Mouse (Mus musculus): ENCODE results near the gene Prkch. TPM values are rescaled to one million over a fixed set of nuclear protein-coding genes. Genes with fewer than 3 reads are reported as not detected.

Prkch gene
- polyA plus RNA-seq, 1 experiment = 12.5 TPM

GRCm38 (mm10) chr12:73722060-73722459 lies 137.5 kb downstream of the Prkch start:
- Histone ChIP-seq H3K27me3 (ENCODE audit: control insufficient read depth, insufficient read depth, low read length) (no peaks in the 10 kb centered on the region), H3K27ac (ENCODE audit: insufficient read depth, low read length) (no peak overlapping the region), H3K36me3 (ENCODE audit: control insufficient read depth, insufficient read depth, low read length) (no peaks in the 10 kb centered on the region), H3K4me3 (ENCODE audit: extremely low read depth, insufficient read depth, insufficient read length) (no peak overlapping the region), H3K4me1 (ENCODE audit: control insufficient read depth, insufficient read depth, insufficient read length) (peaks cover 6% of the 10 kb centered on the region; the same call in 1 of the 2 replicates)
- 86% methylated on average over 3 of the region's 3 CpGs for WGBS
- DNase-seq (ENCODE audit: low read depth in 1 of 2, low spot score in 2 of 2) = no peak
- TF ChIP-seq CTCF (IDR thresholded peaks at IDR 0.05; ENCODE audit: extremely low read depth, insufficient read depth, insufficient read length, insufficient replicate concordance) = no peak

GRCm38 (mm10) chr12:73723067-73723466 lies 138.5 kb downstream of the Prkch start:
- Histone ChIP-seq H3K4me1 (ENCODE audit: control insufficient read depth, insufficient read depth, insufficient read length) (peaks cover 6% of the 10 kb centered on the region; the same call in 1 of the 2 replicates), H3K36me3 (ENCODE audit: control insufficient read depth, insufficient read depth, low read length) (no peaks in the 10 kb centered on the region), H3K4me3 (ENCODE audit: extremely low read depth, insufficient read depth, insufficient read length) (no peak overlapping the region), H3K27me3 (ENCODE audit: control insufficient read depth, insufficient read depth, low read length) (no peaks in the 10 kb centered on the region), H3K27ac (ENCODE audit: insufficient read depth, low read length) (no peak overlapping the region)
- TF ChIP-seq POLR2A (IDR thresholded peaks at IDR 0.05; ENCODE audit: low read depth, low read length) = no peak
- no peak for TF ChIP-seq CTCF (IDR thresholded peaks at IDR 0.05; ENCODE audit: extremely low read depth, insufficient read depth, insufficient read length, insufficient replicate concordance)
- DNase-seq (ENCODE audit: low read depth in 1 of 2, low spot score in 2 of 2) = no peak
- 40% methylated on average over 4 of the region's 4 CpGs for WGBS

DNA sequence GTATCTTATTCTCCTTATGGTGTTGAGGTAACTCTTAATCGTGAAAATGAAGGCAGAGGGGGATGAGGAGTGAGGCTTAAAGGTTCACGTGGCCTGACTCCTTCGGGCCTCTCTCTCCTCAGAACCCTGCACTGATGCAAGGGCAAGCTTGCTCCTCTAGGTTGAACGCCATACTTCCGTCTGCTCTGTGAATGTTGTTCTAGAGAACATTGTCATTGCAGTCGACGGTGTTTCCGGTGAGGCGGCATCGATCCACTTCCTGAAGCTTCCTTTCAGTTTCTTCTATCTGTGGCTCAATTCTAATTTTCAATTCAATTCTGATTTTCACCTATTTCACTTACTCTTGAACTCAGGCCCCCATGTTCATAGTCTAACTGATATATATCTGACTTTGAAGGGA lies 139.3 kb downstream of the Prkch start:
- H3K27ac ChIP-seq (ENCODE audit: insufficient read depth, low read length) = no peak overlapping the region
- peaks cover 6% of the 10 kb centered on the region; the same call in 1 of the 2 replicates for H3K4me1 ChIP-seq (ENCODE audit: control insufficient read depth, insufficient read depth, insufficient read length)
- DNase-seq (ENCODE audit: low read depth in 1 of 2, low spot score in 2 of 2) = no peak
- no peak for TF ChIP-seq CTCF (IDR thresholded peaks at IDR 0.05; ENCODE audit: extremely low read depth, insufficient read depth, insufficient read length, insufficient replicate concordance)
- TF ChIP-seq POLR2A (IDR thresholded peaks at IDR 0.05; ENCODE audit: low read depth, low read length) = no peak
- 88% methylated on average over 10 of the region's 10 CpGs for WGBS
- no peak overlapping the region for H3K4me3 ChIP-seq (ENCODE audit: extremely low read depth, insufficient read depth, insufficient read length)
- H3K36me3 ChIP-seq (ENCODE audit: control insufficient read depth, insufficient read depth, low read length) = no peaks in the 10 kb centered on the region; the same call in 1 of the 2 replicates
- H3K27me3 ChIP-seq (ENCODE audit: control insufficient read depth, insufficient read depth, low read length) = no peaks in the 10 kb centered on the region

DNA sequence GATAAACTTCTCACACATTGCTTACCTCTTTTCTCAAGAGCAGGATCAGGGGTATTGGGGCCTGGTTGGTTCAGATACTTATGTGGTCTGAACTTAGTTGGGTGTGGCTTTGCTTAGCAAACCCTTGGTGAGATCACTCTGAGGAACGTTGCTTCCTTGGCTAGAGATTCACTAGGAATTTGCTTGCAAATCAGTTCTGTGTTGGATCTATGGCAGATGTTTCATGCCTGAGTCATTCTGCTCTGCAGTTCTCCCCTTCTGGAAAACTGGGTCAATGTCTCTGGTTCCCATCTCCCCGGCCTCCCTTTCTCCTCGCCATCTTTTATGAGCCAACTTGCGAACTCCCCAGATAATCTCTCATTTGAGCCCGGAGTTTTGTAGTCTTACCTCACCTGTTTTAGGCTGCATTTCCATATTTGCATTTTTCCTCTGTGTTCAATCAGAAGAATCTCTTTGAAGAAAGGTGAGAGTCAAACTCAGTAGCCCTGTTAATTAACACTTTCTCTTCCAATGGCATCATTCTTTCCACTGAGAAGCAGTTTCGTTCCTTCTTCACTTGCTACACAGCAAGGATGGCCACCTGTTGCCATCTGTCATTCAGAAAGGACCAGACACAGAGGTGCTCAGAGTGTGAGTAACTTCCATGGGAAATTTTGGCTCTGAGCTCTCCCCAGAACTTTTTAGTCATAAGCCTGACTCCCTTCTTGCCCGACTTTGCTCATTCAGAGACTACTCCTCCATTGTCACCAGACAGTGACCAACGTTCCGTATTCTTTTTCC lies 141.4 kb downstream of the Prkch start:
- 82% methylated on average over 9 of the region's 9 CpGs for WGBS
- Histone ChIP-seq H3K27ac (ENCODE audit: insufficient read depth, low read length) (no peak overlapping the region), H3K27me3 (ENCODE audit: control insufficient read depth, insufficient read depth, low read length) (no peaks in the 10 kb centered on the region), H3K36me3 (ENCODE audit: control insufficient read depth, insufficient read depth, low read length) (no peaks in the 10 kb centered on the region; the same call in 1 of the 2 replicates), H3K4me1 (ENCODE audit: control insufficient read depth, insufficient read depth, insufficient read length) (peaks cover 3% of the 10 kb centered on the region; the same call in 1 of the 2 replicates), H3K4me3 (ENCODE audit: extremely low read depth, insufficient read depth, insufficient read length) (no peak overlapping the region)
- TF ChIP-seq POLR2A (IDR thresholded peaks at IDR 0.05; ENCODE audit: low read depth, low read length) (no peak), CTCF (IDR thresholded peaks at IDR 0.05; ENCODE audit: extremely low read depth, insufficient read depth, insufficient read length, insufficient replicate concordance) (no peak)
- DNase-seq (ENCODE audit: low read depth in 1 of 2, low spot score in 2 of 2) = no peak

GRCm38 (mm10) chr12:73727046-73727445 lies 142.4 kb downstream of the Prkch start:
- DNase-seq (ENCODE audit: low read depth in 1 of 2, low spot score in 2 of 2) = no peak
- no peaks in the 10 kb centered on the region; the same call in 1 of the 2 replicates for H3K36me3 ChIP-seq (ENCODE audit: control insufficient read depth, insufficient read depth, low read length)
- no peaks in the 10 kb centered on the region for H3K27me3 ChIP-seq (ENCODE audit: control insufficient read depth, insufficient read depth, low read length)
- no peak overlapping the region for H3K27ac ChIP-seq (ENCODE audit: insufficient read depth, low read length)
- peaks cover 3% of the 10 kb centered on the region; the same call in 1 of the 2 replicates for H3K4me1 ChIP-seq (ENCODE audit: control insufficient read depth, insufficient read depth, insufficient read length)
- no peak overlapping the region for H3K4me3 ChIP-seq (ENCODE audit: extremely low read depth, insufficient read depth, insufficient read length)
- no peak for TF ChIP-seq CTCF (IDR thresholded peaks at IDR 0.05; ENCODE audit: extremely low read depth, insufficient read depth, insufficient read length, insufficient replicate concordance)
- no peak for TF ChIP-seq POLR2A (IDR thresholded peaks at IDR 0.05; ENCODE audit: low read depth, low read length)
- WGBS = 95% methylated on average over 1 of the region's 1 CpGs

DNA sequence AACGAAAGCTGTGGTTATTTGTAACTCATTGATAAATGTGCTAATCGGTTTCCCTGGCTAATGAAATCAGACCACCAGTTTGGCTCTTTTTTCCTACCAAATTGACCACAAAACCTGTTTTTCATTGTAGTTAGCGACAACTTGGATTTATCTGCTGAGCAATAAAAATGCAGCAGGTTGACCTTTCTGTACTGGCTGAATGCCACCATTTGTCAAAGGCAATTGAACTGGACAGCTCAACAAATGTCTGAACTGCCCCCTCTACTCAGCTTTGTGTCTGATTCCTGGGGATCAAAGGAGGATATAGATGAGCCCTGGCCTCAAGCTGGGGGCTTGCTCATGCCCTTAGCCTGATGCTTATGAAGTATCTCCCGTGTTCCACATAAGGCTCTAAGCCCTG lies 146.0 kb downstream of the Prkch start:
- TF ChIP-seq CTCF (IDR thresholded peaks at IDR 0.05; ENCODE audit: extremely low read depth, insufficient read depth, insufficient read length, insufficient replicate concordance) (no peak), POLR2A (IDR thresholded peaks at IDR 0.05; ENCODE audit: low read depth, low read length) (no peak)
- WGBS = 89% methylated on average over 4 of the region's 4 CpGs

DNA sequence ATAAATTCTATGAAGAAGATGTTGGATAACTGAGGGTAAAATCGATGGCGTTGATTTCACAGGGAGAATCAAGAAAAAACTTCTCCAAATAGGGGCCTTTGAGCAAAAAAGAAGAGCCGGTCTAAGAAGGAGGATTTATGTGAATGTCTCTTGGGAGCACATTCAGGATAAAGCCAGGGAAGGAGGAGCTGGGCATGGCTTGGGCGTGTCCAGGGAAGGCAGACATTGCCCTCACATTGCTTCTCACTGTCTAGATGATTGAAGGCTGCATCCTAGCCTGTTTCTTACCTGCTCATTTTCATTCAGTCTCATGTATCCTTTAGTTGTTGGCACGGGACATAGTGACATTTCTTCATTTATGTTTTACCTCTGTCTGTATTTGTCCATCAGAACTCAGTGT lies 146.5 kb downstream of the Prkch start:
- WGBS = 93% methylated on average over 5 of the region's 5 CpGs
- Histone ChIP-seq H3K27me3 (ENCODE audit: control insufficient read depth, insufficient read depth, low read length) (no peaks in the 10 kb centered on the region), H3K27ac (ENCODE audit: insufficient read depth, low read length) (no peak overlapping the region), H3K4me1 (ENCODE audit: control insufficient read depth, insufficient read depth, insufficient read length) (no peaks in the 10 kb centered on the region), H3K4me3 (ENCODE audit: extremely low read depth, insufficient read depth, insufficient read length) (no peak overlapping the region), H3K36me3 (ENCODE audit: control insufficient read depth, insufficient read depth, low read length) (no peaks in the 10 kb centered on the region; the same call in 1 of the 2 replicates)
- no peak for DNase-seq (ENCODE audit: low read depth in 1 of 2, low spot score in 2 of 2)
- TF ChIP-seq CTCF (IDR thresholded peaks at IDR 0.05; ENCODE audit: extremely low read depth, insufficient read depth, insufficient read length, insufficient replicate concordance) = no peak
- no peak for TF ChIP-seq POLR2A (IDR thresholded peaks at IDR 0.05; ENCODE audit: low read depth, low read length)

More for the DNA sequence above, 146.0 kb downstream of the Prkch start:
- no peaks in the 10 kb centered on the region; the same call in 1 of the 2 replicates for H3K36me3 ChIP-seq (ENCODE audit: control insufficient read depth, insufficient read depth, low read length)
- no peak overlapping the region for H3K4me3 ChIP-seq (ENCODE audit: extremely low read depth, insufficient read depth, insufficient read length)
- no peak overlapping the region for H3K27ac ChIP-seq (ENCODE audit: insufficient read depth, low read length)
- no peaks in the 10 kb centered on the region for H3K4me1 ChIP-seq (ENCODE audit: control insufficient read depth, insufficient read depth, insufficient read length)
- no peak for DNase-seq (ENCODE audit: low read depth in 1 of 2, low spot score in 2 of 2)
- no peaks in the 10 kb centered on the region for H3K27me3 ChIP-seq (ENCODE audit: control insufficient read depth, insufficient read depth, low read length)

Data from spleen, adult 2 months (tissue).